Mouse (Mus musculus) kidney, adult 2 months (tissue): Measurements from ENCODE around the gene Atp1b2. TPM values are rescaled to one million over a fixed set of nuclear protein-coding genes. Genes with fewer than 3 reads are reported as not detected.

Source experiments
- DNase-seq: peaks from one replicate; pipeline ENCODE4 v3.0.0; 2021
- H3K27ac ChIP-seq: fragments of 200-500 bp; 2 replicates; pipeline ENCODE4 v1.5.1; 2012; ENCODE audit warnings: low read depth, low read length, control low read depth, inconsistent platforms; ENCODE audit not compliant: insufficient read depth
- H3K27me3 ChIP-seq: fragments of 200-500 bp; replicated peaks from 2 replicates; pipeline ENCODE4 v1.6.1; 2012; ENCODE audit warnings: mild to moderate bottlenecking, moderate library complexity, low read length, inconsistent platforms; ENCODE audit not compliant: control insufficient read depth, insufficient read depth
- H3K36me3 ChIP-seq: fragments of 200-500 bp; 2 replicates; pipeline ENCODE4 v1.6.1; 2012; ENCODE audit warnings: mild to moderate bottlenecking, moderate library complexity, low read length, inconsistent platforms; ENCODE audit not compliant: control insufficient read depth, insufficient read depth
- H3K4me1 ChIP-seq: fragments of 200-500 bp; 2 replicates; pipeline ENCODE4 v1.6.1; 2011; ENCODE audit warnings: low read length; ENCODE audit not compliant: control insufficient read depth, insufficient read depth
- H3K4me3 ChIP-seq: fragments of 200-500 bp; 2 replicates; pipeline ENCODE4 v1.5.1; 2011; ENCODE audit warnings: mild to moderate bottlenecking, low read depth, low read length, control low read depth; ENCODE audit not compliant: insufficient read depth
- CTCF ChIP-seq: fragments of 200-500 bp; conservative IDR thresholded peaks from 2 replicates; pipeline ENCODE4 v1.5.1; 2011; ENCODE audit warnings: low read depth, mild to moderate bottlenecking, control low read depth, low read length, moderate library complexity, mixed read lengths; ENCODE audit not compliant: insufficient read depth, insufficient read length
- POLR2A ChIP-seq: fragments of 200-500 bp; IDR thresholded peaks from one replicate; pipeline ENCODE4 v1.6.1; 2011; ENCODE audit warnings: low read depth, low read length, control low read depth
- WGBS: fragments of 180-500 bp; shearing (Covaris S2); methylation state at CpG from one replicate; pipeline ENCODE4 v1.1.7; 2018; 5-methylcytosine and 5-hydroxymethylcytosine counted together
- polyA plus RNA-seq: library from polyadenylated mRNA; depleted of rRNA; stranded (reverse); fragments of >200 nt; gene quantifications from 2 replicates; pipeline ENCODE4 v1.2.3, GENCODE M21; 2012; rRNA removed

Gene Atp1b2
- 20.0 and 22.5 TPM in 2 replicates for polyA plus RNA-seq

GRCm38 (mm10) chr11:69605726-69606490, at the start of gene Atp1b2:
Atp1b2 (minus strand) TSS chr11:69605942.
- Histone ChIP-seq H3K4me1 (no peaks in the 10 kb centered on the region), H3K4me3 (peak within 1 kb of the TSS; percentile 54), H3K36me3 (no peaks in the 10 kb centered on the region), H3K27ac (no peak within 1 kb of the TSS), H3K27me3 (peaks cover 2% of the 10 kb centered on the region; the same call in 1 of the 2 replicates)
- peak; percentile 72 for DNase-seq
- TF ChIP-seq POLR2A (peak; percentile 66), CTCF (no peak)
- WGBS: 3% methylated on average over 32 of the region's 32 CpGs

GRCm38 (mm10) chr11:69654760-69655159, 49.0 kb upstream of the Atp1b2 start:
- Histone ChIP-seq H3K4me3 (no peak overlapping the region), H3K27ac (no peak overlapping the region), H3K36me3 (peaks cover 9% of the 10 kb centered on the region), H3K4me1 (no peaks in the 10 kb centered on the region), H3K27me3 (no peaks in the 10 kb centered on the region)
- no peak for DNase-seq
- 37% methylated on average over 9 of the region's 9 CpGs for WGBS
- TF ChIP-seq CTCF (no peak), POLR2A (no peak)

- peaks cover 14% of the 10 kb centered on the region for H3K36me3 ChIP-seq
- DNase-seq: no peak
- H3K27me3 ChIP-seq: no peaks in the 10 kb centered on the region
- no peaks in the 10 kb centered on the region for H3K4me1 ChIP-seq
- no peak overlapping the region for H3K27ac ChIP-seq
- TF ChIP-seq POLR2A (no peak), CTCF (no peak)
- H3K4me3 ChIP-seq: no peak overlapping the region
- WGBS: 74% methylated on average over 5 of the region's 5 CpGs
Observed at GRCm38 (mm10) chr11:69653399-69653798, 47.7 kb upstream of the Atp1b2 start.

- H3K27ac ChIP-seq: no peak overlapping the region
- peak; percentile 25 for DNase-seq
- H3K27me3 ChIP-seq: no peaks in the 10 kb centered on the region
- no peak overlapping the region for H3K4me3 ChIP-seq
- peaks cover 19% of the 10 kb centered on the region for H3K36me3 ChIP-seq
- TF ChIP-seq CTCF: no peak
- no peak for TF ChIP-seq POLR2A
- no peaks in the 10 kb centered on the region; the same call in 1 of the 2 replicates for H3K4me1 ChIP-seq
- 75% methylated on average over 5 of the region's 5 CpGs for WGBS
Observed at GRCm38 (mm10) chr11:69645860-69646259, 40.1 kb upstream of the Atp1b2 start.

- WGBS: 68% methylated on average over 3 of the region's 3 CpGs
- TF ChIP-seq POLR2A (no peak), CTCF (no peak)
Observed at GRCm38 (mm10) chr11:69635471-69635870, 29.7 kb upstream of the Atp1b2 start.

GRCm38 (mm10) chr11:69633128-69633866, 27.6 kb upstream of the Atp1b2 start:
- no peaks in the 10 kb centered on the region; the same call in 1 of the 2 replicates for H3K36me3 ChIP-seq
- peaks cover 3% of the 10 kb centered on the region; the same call in 1 of the 2 replicates for H3K4me1 ChIP-seq
- H3K4me3 ChIP-seq: peak overlapping the region; percentile 96
- no peak for TF ChIP-seq POLR2A
- TF ChIP-seq CTCF: no peak
- DNase-seq: no peak
- WGBS: under 1% methylated on average over 50 of the region's 50 CpGs
- H3K27ac ChIP-seq: peak overlapping the region; percentile 59
- no peaks in the 10 kb centered on the region for H3K27me3 ChIP-seq

More at GRCm38 (mm10) chr11:69635471-69635870, 29.7 kb upstream of the Atp1b2 start:
- Histone ChIP-seq H3K36me3 (peaks cover 1% of the 10 kb centered on the region; the same call in 1 of the 2 replicates), H3K27ac (no peak overlapping the region), H3K4me1 (peaks cover 3% of the 10 kb centered on the region; the same call in 1 of the 2 replicates), H3K4me3 (no peak overlapping the region), H3K27me3 (no peaks in the 10 kb centered on the region)
- DNase-seq: no peak
